Mouse (Mus musculus): ENCODE measurements around the gene BC005537. TPM values are rescaled to one million over a fixed set of nuclear protein-coding genes. Genes with fewer than 3 reads are reported as not detected.

BC005537 gene
- total and polyA plus RNA-seq, 2 experiments from 2014 or later, result 14.0 to 43.9 TPM

DNA sequence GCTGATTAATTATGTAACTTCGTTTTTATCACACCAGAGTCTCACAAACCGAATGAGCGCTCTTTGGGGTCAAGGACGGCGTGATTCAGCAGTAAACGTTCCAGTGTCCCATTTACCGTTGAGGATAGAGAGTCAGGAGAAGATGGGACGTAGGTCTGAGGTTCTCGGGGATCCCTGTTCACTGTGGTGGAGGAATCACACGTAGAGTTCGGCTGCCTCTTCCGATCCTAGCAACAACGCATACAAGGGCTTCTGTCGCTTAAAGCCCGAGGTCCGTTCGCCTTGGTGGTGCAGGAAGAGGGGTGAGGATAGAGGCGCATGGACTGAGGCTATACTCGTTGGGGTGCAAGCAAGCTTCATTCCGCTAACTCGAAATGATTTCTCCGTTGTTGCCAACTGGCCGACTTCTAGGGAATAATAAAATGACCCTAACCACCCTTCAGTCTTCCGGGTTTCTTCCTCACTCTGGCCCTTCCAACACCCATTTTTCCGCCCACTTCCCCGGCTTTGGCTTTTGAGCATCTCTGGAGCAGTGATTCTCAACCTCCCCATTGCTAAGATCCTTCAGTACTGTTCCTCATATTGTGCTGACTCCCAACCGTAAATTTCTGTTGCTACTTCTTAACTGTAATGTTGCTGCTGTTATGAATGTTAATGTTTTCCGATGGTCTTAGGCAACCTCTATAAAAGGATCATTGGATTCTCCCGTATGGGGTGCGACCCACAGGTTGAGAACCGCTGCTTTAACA, 1.4 kb upstream of the BC005537 start:
- ATAC-seq (ENCODE audit: insufficient read depth, low read depth), result peak; percentile 9
- under 1% methylated on average over 31 of the region's 31 CpGs for WGBS
- Histone ChIP-seq H3K36me3 (replicated peaks; ENCODE audit: control insufficient read depth, insufficient read depth, low read length) (no peaks in the 10 kb centered on the region; the same call in 1 of the 2 replicates), H3K9ac (replicated peaks; ENCODE audit: low read depth, low read length) (peak overlapping the region; percentile 63), H3K27ac (ENCODE audit: low read depth) (peak overlapping the region; percentile 100), H3K27me3 (ENCODE audit: control insufficient read depth, insufficient read depth, low read length) (no peaks in the 10 kb centered on the region), H3K4me3 (ENCODE audit: low read depth, low read length) (peak overlapping the region; percentile 92), H3K4me1 (ENCODE audit: control insufficient read depth, insufficient read depth) (peaks cover 19% of the 10 kb centered on the region), H3K4me2 (ENCODE audit: low read depth, low read length) (peak overlapping the region; percentile 86), H3K9me3 (replicated peaks; ENCODE audit: control insufficient read depth, low read length) (no peaks in the 10 kb centered on the region)
- DNase-seq (ENCODE audit: low spot score), result peak; percentile 47
- TF ChIP-seq EP300 (IDR thresholded peaks at IDR 0.05; ENCODE audit: low read depth) (no peak), CTCF (IDR thresholded peaks at IDR 0.05; ENCODE audit: low read depth) (no peak)

DNA sequence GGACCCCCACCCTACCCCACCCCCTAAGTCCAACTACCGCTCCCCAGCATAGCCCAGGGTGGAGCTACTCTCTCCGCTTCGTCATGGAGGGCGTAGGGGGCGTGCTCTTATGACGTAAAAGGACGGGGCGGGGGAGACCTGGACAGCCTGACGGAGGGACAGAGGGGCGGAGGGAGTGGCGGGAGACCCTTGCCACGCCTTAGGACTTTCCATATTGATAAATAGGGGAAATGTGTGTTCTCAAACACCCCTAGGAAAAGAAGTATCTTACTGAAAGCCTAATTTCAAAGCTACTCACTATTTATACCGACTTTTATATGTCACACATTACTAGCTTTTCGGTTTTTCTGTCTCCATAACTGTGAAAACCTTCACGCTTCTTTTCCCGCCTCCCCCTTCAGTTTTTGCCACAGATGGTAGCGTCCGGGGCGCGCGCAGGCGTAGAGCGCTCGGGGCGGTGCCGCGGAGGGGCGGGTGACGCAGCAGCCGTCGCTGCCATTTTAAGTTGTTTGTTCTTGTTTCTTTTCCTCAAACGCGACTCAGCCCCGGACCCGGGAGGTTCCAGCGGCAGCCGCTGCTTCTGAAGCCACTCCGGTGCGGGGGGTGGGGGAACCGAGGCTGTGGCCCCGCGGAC, 666 bp upstream of the BC005537 start:
- peak overlapping the region; percentile 98 for H3K9ac ChIP-seq (replicated peaks; ENCODE audit: low read depth, low read length)
- H3K36me3 ChIP-seq (replicated peaks; ENCODE audit: control insufficient read depth, insufficient read depth, low read length), result no peaks in the 10 kb centered on the region; the same call in 1 of the 2 replicates
- peak overlapping the region; percentile 86 for H3K4me2 ChIP-seq (ENCODE audit: low read depth, low read length)
- peak overlapping the region; percentile 92 for H3K4me3 ChIP-seq (ENCODE audit: low read depth, low read length)
- H3K27ac ChIP-seq (ENCODE audit: low read depth), result peak overlapping the region; percentile 100
- H3K27me3 ChIP-seq (ENCODE audit: control insufficient read depth, insufficient read depth, low read length), result no peaks in the 10 kb centered on the region
- DNase-seq (ENCODE audit: low spot score) (peak; percentile 98), ATAC-seq (ENCODE audit: insufficient read depth, low read depth) (peak; percentile 97)
- under 1% methylated on average over 42 of the region's 42 CpGs for WGBS
- no peaks in the 10 kb centered on the region for H3K9me3 ChIP-seq (replicated peaks; ENCODE audit: control insufficient read depth, low read length)
- TF ChIP-seq CTCF (IDR thresholded peaks at IDR 0.05; ENCODE audit: low read depth), result no peak
- TF ChIP-seq EP300 (IDR thresholded peaks at IDR 0.05; ENCODE audit: low read depth), result peak; percentile 74
- H3K4me1 ChIP-seq (ENCODE audit: control insufficient read depth, insufficient read depth), result peaks cover 25% of the 10 kb centered on the region

DNA sequence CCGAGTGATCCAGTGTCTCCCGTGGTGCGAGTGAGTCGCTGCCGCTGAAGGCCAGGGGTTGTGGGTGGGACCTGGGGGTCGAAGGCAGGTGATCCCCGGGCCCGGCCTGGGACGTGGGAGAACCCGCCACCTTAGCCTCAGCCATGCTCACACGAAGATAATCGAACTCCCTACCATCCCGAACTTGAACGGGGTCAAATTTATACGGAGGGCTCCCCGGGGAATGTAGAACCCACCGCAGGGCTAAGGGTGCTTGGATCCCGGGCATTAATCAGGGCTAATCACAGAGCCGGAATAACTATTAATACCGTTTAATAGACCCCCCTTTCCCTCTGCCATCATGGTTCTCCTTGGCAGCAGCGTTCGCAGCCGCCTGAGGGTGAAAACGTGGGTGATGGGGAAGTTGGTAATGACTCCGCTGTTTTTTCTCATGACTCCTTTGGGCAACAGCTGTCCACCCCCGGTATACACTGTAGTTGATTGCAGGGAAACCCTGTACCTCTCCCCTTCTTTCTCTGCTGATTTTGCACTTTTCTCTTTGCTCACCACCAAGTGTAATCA, 754 bp downstream of the BC005537 start:
- H3K27me3 ChIP-seq (ENCODE audit: control insufficient read depth, insufficient read depth, low read length), result no peaks in the 10 kb centered on the region
- H3K36me3 ChIP-seq (replicated peaks; ENCODE audit: control insufficient read depth, insufficient read depth, low read length), result peaks cover 9% of the 10 kb centered on the region
- TF ChIP-seq EP300 (IDR thresholded peaks at IDR 0.05; ENCODE audit: low read depth), result no peak
- TF ChIP-seq CTCF (IDR thresholded peaks at IDR 0.05; ENCODE audit: low read depth), result no peak
- peak overlapping the region; percentile 98 for H3K9ac ChIP-seq (replicated peaks; ENCODE audit: low read depth, low read length)
- no peaks in the 10 kb centered on the region for H3K9me3 ChIP-seq (replicated peaks; ENCODE audit: control insufficient read depth, low read length)
- peak overlapping the region; percentile 100 for H3K27ac ChIP-seq (ENCODE audit: low read depth)
- no peak for DNase-seq (ENCODE audit: low spot score)
- H3K4me3 ChIP-seq (ENCODE audit: low read depth, low read length), result peak overlapping the region; percentile 92
- 0% methylated on average over 26 of the region's 26 CpGs for WGBS
- peak overlapping the region; percentile 79 for H3K4me2 ChIP-seq (ENCODE audit: low read depth, low read length)
- no peak for ATAC-seq (ENCODE audit: insufficient read depth, low read depth)
- H3K4me1 ChIP-seq (ENCODE audit: control insufficient read depth, insufficient read depth), result peaks cover 26% of the 10 kb centered on the region

DNA sequence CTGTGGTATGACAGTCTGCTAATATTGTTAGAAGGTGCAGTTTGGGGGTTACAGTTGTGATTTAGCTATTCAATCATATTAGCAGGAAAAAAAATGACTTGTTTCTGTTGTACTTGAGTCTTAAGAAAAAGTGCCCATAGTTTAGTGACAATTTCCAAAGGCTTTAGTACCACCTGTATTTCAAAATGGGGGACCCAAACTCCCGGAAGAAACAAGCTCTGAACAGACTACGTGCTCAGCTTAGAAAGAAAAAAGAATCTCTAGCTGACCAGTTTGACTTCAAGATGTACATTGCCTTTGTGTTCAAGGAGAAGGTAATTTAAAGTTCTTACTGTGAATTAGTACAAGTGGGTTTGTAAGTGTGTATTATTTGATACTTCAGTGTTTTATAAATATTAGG, 1.7 kb downstream of the BC005537 start:
- TF ChIP-seq CTCF (IDR thresholded peaks at IDR 0.05; ENCODE audit: low read depth) (no peak), EP300 (IDR thresholded peaks at IDR 0.05; ENCODE audit: low read depth) (no peak)
- H3K36me3 ChIP-seq (replicated peaks; ENCODE audit: control insufficient read depth, insufficient read depth, low read length), result peaks cover 18% of the 10 kb centered on the region
- H3K27ac ChIP-seq (ENCODE audit: low read depth), result 0 out of 2 replicates have a peak overlapping the region, but pooled peaks have one; percentile 15
- peak overlapping the region; percentile 98 for H3K9ac ChIP-seq (replicated peaks; ENCODE audit: low read depth, low read length)
- H3K4me3 ChIP-seq (ENCODE audit: low read depth, low read length), result peak overlapping the region; percentile 92
- no peaks in the 10 kb centered on the region for H3K9me3 ChIP-seq (replicated peaks; ENCODE audit: control insufficient read depth, low read length)
- H3K4me1 ChIP-seq (ENCODE audit: control insufficient read depth, insufficient read depth), result peaks cover 26% of the 10 kb centered on the region
- peak overlapping the region; percentile 79 for H3K4me2 ChIP-seq (ENCODE audit: low read depth, low read length)
- ATAC-seq (ENCODE audit: insufficient read depth, low read depth) (no peak), DNase-seq (ENCODE audit: low spot score) (peak; percentile 25)
- WGBS, result 1% methylated on average over 2 of the region's 2 CpGs
- no peaks in the 10 kb centered on the region for H3K27me3 ChIP-seq (ENCODE audit: control insufficient read depth, insufficient read depth, low read length)

DNA sequence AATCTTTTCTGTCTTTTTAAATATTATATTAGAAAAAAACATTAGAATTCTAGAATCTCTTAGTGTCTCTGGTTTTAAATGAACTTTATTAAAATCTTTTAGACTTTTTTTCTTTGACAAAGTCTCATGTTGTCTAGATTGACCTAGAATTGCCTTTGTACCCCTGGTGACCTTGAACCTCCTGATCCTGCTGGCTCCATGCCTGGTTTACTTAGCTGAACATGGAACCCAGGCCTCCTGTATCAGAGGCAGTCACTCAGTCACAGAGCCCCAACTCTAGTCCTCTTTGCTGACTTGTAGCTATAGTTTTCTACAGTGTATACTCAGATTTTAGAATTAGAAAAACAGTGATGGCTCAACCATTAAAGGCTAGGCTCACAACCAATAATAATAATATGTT, 4.6 kb downstream of the BC005537 start:
- H3K27ac ChIP-seq (ENCODE audit: low read depth), result no peak overlapping the region

More for the DNA sequence above, 4.6 kb downstream of the BC005537 start:
- peaks cover 47% of the 10 kb centered on the region for H3K36me3 ChIP-seq (replicated peaks; ENCODE audit: control insufficient read depth, insufficient read depth, low read length)
- TF ChIP-seq EP300 (IDR thresholded peaks at IDR 0.05; ENCODE audit: low read depth) (no peak), CTCF (IDR thresholded peaks at IDR 0.05; ENCODE audit: low read depth) (no peak)
- DNase-seq (ENCODE audit: low spot score), result peak; percentile 25
- H3K4me2 ChIP-seq (ENCODE audit: low read depth, low read length), result no peak overlapping the region
- H3K4me3 ChIP-seq (ENCODE audit: low read depth, low read length), result no peak overlapping the region
- H3K9ac ChIP-seq (replicated peaks; ENCODE audit: low read depth, low read length), result no peak overlapping the region
- H3K9me3 ChIP-seq (replicated peaks; ENCODE audit: control insufficient read depth, low read length), result no peaks in the 10 kb centered on the region
- no peak for ATAC-seq (ENCODE audit: insufficient read depth, low read depth)
- no peaks in the 10 kb centered on the region for H3K27me3 ChIP-seq (ENCODE audit: control insufficient read depth, insufficient read depth, low read length)
- peaks cover 22% of the 10 kb centered on the region for H3K4me1 ChIP-seq (ENCODE audit: control insufficient read depth, insufficient read depth)

All from heart, postnatal 0 days (tissue).